Mouse (Mus musculus): ENCODE measurements around the gene Rpp25. TPM values are rescaled to one million over a fixed set of nuclear protein-coding genes. Genes with fewer than 3 reads are reported as not detected.

Gene Rpp25
- polyA plus RNA-seq, 1 experiment from 2014 or later, result 2.9 TPM

- Histone ChIP-seq H3K4me3 (peak overlapping the region; percentile 99), H3K9me3 (no peaks in the 10 kb centered on the region), H3K9ac (peak overlapping the region; percentile 99), H3K27me3 (no peaks in the 10 kb centered on the region), H3K27ac (0 out of 2 replicates have a peak overlapping the region, but pooled peaks have one; percentile 93), H3K36me3 (no peaks in the 10 kb centered on the region), H3K4me1 (peaks cover 17% of the 10 kb centered on the region), H3K4me2 (peak overlapping the region; percentile 72)
- 30% methylated on average over 7 of the region's 7 CpGs for WGBS
- no peak for ATAC-seq (ENCODE audit: borderline replicate concordance, extremely low read depth, low FRiP score, low TSS enrichment)
These were observed 18.5 kb downstream of the Rpp25 start for GRCm38 (mm10) chr9:57522114-57522860.

GRCm38 (mm10) chr9:57522861-57523246 is 19.0 kb downstream of the Rpp25 start:
- H3K9ac ChIP-seq, result peak overlapping the region; percentile 3; the same call in 1 of the 2 replicates
- H3K27me3 ChIP-seq, result no peaks in the 10 kb centered on the region
- no peaks in the 10 kb centered on the region for H3K36me3 ChIP-seq
- H3K4me3 ChIP-seq, result 0 out of 2 replicates have a peak overlapping the region, but pooled peaks have one; percentile 99
- H3K4me1 ChIP-seq, result peaks cover 17% of the 10 kb centered on the region
- WGBS, result 53% methylated on average over 4 of the region's 4 CpGs
- H3K4me2 ChIP-seq, result peak overlapping the region; percentile 72; the same call in 1 of the 2 replicates
- no peak for ATAC-seq (ENCODE audit: borderline replicate concordance, extremely low read depth, low FRiP score, low TSS enrichment)
- H3K9me3 ChIP-seq, result no peaks in the 10 kb centered on the region
- no peak overlapping the region for H3K27ac ChIP-seq

- H3K9me3 ChIP-seq, result no peaks in the 10 kb centered on the region
- H3K27me3 ChIP-seq, result no peaks in the 10 kb centered on the region
- no peak overlapping the region for H3K4me2 ChIP-seq
- peaks cover 17% of the 10 kb centered on the region for H3K4me1 ChIP-seq
- H3K9ac ChIP-seq, result no peak overlapping the region
- H3K4me3 ChIP-seq, result no peak overlapping the region
- H3K27ac ChIP-seq, result no peak overlapping the region
- no peaks in the 10 kb centered on the region for H3K36me3 ChIP-seq
- WGBS, result 88% methylated on average over 1 of the region's 1 CpGs
- ATAC-seq (ENCODE audit: borderline replicate concordance, extremely low read depth, low FRiP score, low TSS enrichment), result no peak
These were observed 19.9 kb downstream of the Rpp25 start for GRCm38 (mm10) chr9:57523754-57524153.

- no peak overlapping the region for H3K9ac ChIP-seq
These were observed 20.6 kb downstream of the Rpp25 start for GRCm38 (mm10) chr9:57524439-57524838.

DNA sequence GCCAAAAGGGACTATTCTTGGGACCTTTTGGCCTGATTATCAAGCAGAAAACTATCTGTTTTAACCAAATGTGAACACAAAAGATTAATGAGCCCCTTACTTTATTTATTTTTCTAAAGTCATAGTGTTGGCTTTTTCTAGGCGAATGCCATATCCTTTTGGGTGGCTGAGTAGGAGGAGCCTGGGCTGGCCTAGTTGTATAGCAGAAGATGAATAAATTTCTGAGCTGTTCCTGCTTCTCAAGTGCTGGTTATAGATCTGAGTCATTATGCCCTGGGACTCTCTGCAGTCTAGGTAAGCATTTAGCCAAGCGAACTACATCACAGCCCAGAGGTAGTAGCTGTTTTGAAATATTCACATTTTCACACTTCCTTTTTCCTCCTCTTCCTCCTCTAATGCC is 21.7 kb downstream of the Rpp25 start:
- H3K9ac ChIP-seq, result no peak overlapping the region
- H3K36me3 ChIP-seq, result 0 out of 2 replicates have a peak, but pooled peaks cover 3% of the 10 kb centered on the region
- no peak overlapping the region for H3K4me2 ChIP-seq
- H3K4me3 ChIP-seq, result no peak overlapping the region
- H3K27ac ChIP-seq, result no peak overlapping the region
- ATAC-seq (ENCODE audit: borderline replicate concordance, extremely low read depth, low FRiP score, low TSS enrichment), result no peak
- no peaks in the 10 kb centered on the region for H3K9me3 ChIP-seq
- no peaks in the 10 kb centered on the region for H3K27me3 ChIP-seq
- peaks cover 17% of the 10 kb centered on the region for H3K4me1 ChIP-seq
- WGBS, result 52% methylated on average over 2 of the region's 2 CpGs

More at GRCm38 (mm10) chr9:57524439-57524838, 20.6 kb downstream of the Rpp25 start:
- H3K4me3 ChIP-seq, result no peak overlapping the region
- H3K27me3 ChIP-seq, result no peaks in the 10 kb centered on the region
- H3K4me1 ChIP-seq, result peaks cover 17% of the 10 kb centered on the region
- no peaks in the 10 kb centered on the region for H3K36me3 ChIP-seq
- no peak overlapping the region for H3K27ac ChIP-seq
- no peaks in the 10 kb centered on the region for H3K9me3 ChIP-seq
- ATAC-seq (ENCODE audit: borderline replicate concordance, extremely low read depth, low FRiP score, low TSS enrichment), result no peak
- H3K4me2 ChIP-seq, result no peak overlapping the region

GRCm38 (mm10) chr9:57526435-57526834 is 22.6 kb downstream of the Rpp25 start:
- H3K9ac ChIP-seq, result no peak overlapping the region
- peaks cover 17% of the 10 kb centered on the region for H3K4me1 ChIP-seq
- H3K27ac ChIP-seq, result no peak overlapping the region
- ATAC-seq (ENCODE audit: borderline replicate concordance, extremely low read depth, low FRiP score, low TSS enrichment), result no peak
- H3K27me3 ChIP-seq, result no peaks in the 10 kb centered on the region
- no peak overlapping the region for H3K4me2 ChIP-seq
- H3K4me3 ChIP-seq, result no peak overlapping the region
- H3K36me3 ChIP-seq, result peaks cover 10% of the 10 kb centered on the region
- H3K9me3 ChIP-seq, result no peaks in the 10 kb centered on the region

DNA sequence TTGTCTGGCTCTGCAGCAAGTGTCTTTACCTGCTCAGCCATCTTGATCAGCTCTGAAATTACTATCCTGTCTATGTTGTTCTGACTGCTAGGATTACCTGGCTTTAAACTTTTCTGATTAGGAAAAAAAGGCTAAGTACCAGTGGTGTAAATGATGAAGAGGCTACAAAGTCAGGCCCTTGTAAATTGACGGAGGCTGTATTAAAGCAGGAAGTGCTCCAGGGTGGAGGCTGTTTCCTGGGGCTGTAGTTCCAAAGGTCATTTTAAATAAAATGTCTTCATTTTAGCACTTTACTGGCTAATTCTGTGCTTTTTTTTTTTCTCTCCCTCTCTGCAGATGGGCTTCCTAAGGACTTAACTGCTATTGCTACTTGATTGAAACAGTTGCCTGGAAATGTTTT is 28.1 kb downstream of the Rpp25 start:
- WGBS, result 74% methylated on average over 1 of the region's 1 CpGs
- ATAC-seq (ENCODE audit: borderline replicate concordance, extremely low read depth, low FRiP score, low TSS enrichment), result no peak
- Histone ChIP-seq H3K4me1 (no peaks in the 10 kb centered on the region), H3K27ac (no peak overlapping the region), H3K27me3 (no peaks in the 10 kb centered on the region), H3K9ac (no peak overlapping the region), H3K4me2 (no peak overlapping the region), H3K36me3 (peaks cover 37% of the 10 kb centered on the region), H3K4me3 (no peak overlapping the region), H3K9me3 (no peaks in the 10 kb centered on the region)

- peak overlapping the region; percentile 82 for H3K4me3 ChIP-seq
- H3K27me3 ChIP-seq, result no peaks in the 10 kb centered on the region
- peaks cover 49% of the 10 kb centered on the region for H3K36me3 ChIP-seq
- H3K4me1 ChIP-seq, result peaks cover 17% of the 10 kb centered on the region
- H3K4me2 ChIP-seq, result peak overlapping the region; percentile 75
- no peak overlapping the region for H3K9ac ChIP-seq
- H3K27ac ChIP-seq, result no peak overlapping the region
- WGBS, result 80% methylated on average over 5 of the region's 5 CpGs
- no peaks in the 10 kb centered on the region for H3K9me3 ChIP-seq
- ATAC-seq (ENCODE audit: borderline replicate concordance, extremely low read depth, low FRiP score, low TSS enrichment), result no peak
These were observed 32.5 kb downstream of the Rpp25 start for GRCm38 (mm10) chr9:57536362-57536761.

- Histone ChIP-seq H3K9me3 (no peaks in the 10 kb centered on the region), H3K27me3 (no peaks in the 10 kb centered on the region), H3K4me2 (peak within 1 kb of the TSS; percentile 75), H3K27ac (peak within 1 kb of the TSS; percentile 83), H3K4me1 (peaks cover 17% of the 10 kb centered on the region), H3K36me3 (peaks cover 49% of the 10 kb centered on the region), H3K4me3 (peak within 1 kb of the TSS; percentile 82), H3K9ac (peak within 1 kb of the TSS; percentile 87)
- 2% methylated on average over 45 of the region's 45 CpGs for WGBS
- ATAC-seq (ENCODE audit: borderline replicate concordance, extremely low read depth, low FRiP score, low TSS enrichment), result peak; percentile 84
These were observed 33.4 kb downstream of the Rpp25 start, which contains the start of gene Fam219b for GRCm38 (mm10) chr9:57537044-57537727. Gene Fam219b (plus strand): TSS chr9:57537528.

GRCm38 (mm10) chr9:57537728-57538181 is 33.9 kb downstream of the Rpp25 start:
- H3K4me3 ChIP-seq, result peak overlapping the region; percentile 82
- WGBS, result under 1% methylated on average over 24 of the region's 24 CpGs
- peak overlapping the region; percentile 75 for H3K4me2 ChIP-seq
- peak overlapping the region; percentile 87 for H3K9ac ChIP-seq
- H3K27ac ChIP-seq, result peak overlapping the region; percentile 83
- H3K36me3 ChIP-seq, result peaks cover 49% of the 10 kb centered on the region
- H3K4me1 ChIP-seq, result peaks cover 17% of the 10 kb centered on the region
- no peak; the same call in 1 of the 2 replicates for ATAC-seq (ENCODE audit: borderline replicate concordance, extremely low read depth, low FRiP score, low TSS enrichment)
- H3K27me3 ChIP-seq, result no peaks in the 10 kb centered on the region
- H3K9me3 ChIP-seq, result no peaks in the 10 kb centered on the region

DNA sequence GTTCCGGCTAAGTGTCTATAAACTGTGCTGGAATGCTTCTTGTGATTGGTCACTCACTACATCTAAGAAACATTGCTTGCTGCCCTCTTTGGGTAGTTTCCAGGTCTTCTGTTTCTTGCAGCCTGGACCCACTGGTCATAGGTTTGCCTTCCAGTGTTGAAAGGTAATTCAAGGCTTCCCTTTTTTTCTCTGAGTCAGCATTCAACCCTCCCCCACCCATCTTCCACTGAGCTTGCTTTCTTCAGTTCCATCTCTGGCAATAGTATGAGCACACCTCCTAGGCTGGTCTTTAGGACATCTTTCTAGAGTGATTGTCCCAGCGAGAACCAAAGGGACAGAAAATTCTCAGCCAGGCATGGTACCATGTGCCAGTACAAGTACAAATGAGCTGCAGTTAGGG is 35.7 kb downstream of the Rpp25 start:
- no peak overlapping the region for H3K27ac ChIP-seq
- no peak overlapping the region for H3K9ac ChIP-seq
- H3K27me3 ChIP-seq, result no peaks in the 10 kb centered on the region
- WGBS, result 80% methylated on average over 2 of the region's 2 CpGs
- H3K9me3 ChIP-seq, result no peaks in the 10 kb centered on the region
- no peak overlapping the region for H3K4me3 ChIP-seq
- H3K36me3 ChIP-seq, result peaks cover 52% of the 10 kb centered on the region
- peaks cover 17% of the 10 kb centered on the region for H3K4me1 ChIP-seq
- no peak overlapping the region for H3K4me2 ChIP-seq
- no peak for ATAC-seq (ENCODE audit: borderline replicate concordance, extremely low read depth, low FRiP score, low TSS enrichment)

DNA sequence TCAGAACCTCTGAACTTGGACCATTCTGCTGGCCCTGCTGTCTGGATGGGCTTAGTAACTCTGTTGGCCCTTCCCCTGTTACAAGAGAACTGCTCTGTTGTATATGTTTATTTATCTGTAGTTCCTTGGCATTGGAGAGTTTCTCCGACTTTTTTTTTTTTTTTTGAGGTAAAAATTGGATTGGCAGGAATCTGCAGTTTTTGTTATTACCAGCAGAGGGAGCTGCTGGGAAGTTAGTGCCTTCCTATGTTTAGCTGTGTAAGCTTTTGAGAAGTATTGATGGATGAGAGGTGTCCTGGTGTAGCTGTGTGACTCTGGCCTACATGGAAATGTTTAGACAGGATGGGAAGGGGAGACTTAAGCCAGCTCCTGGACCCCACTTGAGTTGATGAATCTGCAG is 37.5 kb downstream of the Rpp25 start:
- Histone ChIP-seq H3K9ac (no peak overlapping the region), H3K36me3 (peaks cover 70% of the 10 kb centered on the region), H3K9me3 (no peaks in the 10 kb centered on the region), H3K4me2 (no peak overlapping the region), H3K4me3 (no peak overlapping the region), H3K27ac (no peak overlapping the region), H3K4me1 (peaks cover 17% of the 10 kb centered on the region), H3K27me3 (no peaks in the 10 kb centered on the region)
- no peak for ATAC-seq (ENCODE audit: borderline replicate concordance, extremely low read depth, low FRiP score, low TSS enrichment)
- 3% methylated on average over 1 of the region's 1 CpGs for WGBS
